ENCODE assay signal across 12 mouse cellular contexts in the genomic region with DNA sequence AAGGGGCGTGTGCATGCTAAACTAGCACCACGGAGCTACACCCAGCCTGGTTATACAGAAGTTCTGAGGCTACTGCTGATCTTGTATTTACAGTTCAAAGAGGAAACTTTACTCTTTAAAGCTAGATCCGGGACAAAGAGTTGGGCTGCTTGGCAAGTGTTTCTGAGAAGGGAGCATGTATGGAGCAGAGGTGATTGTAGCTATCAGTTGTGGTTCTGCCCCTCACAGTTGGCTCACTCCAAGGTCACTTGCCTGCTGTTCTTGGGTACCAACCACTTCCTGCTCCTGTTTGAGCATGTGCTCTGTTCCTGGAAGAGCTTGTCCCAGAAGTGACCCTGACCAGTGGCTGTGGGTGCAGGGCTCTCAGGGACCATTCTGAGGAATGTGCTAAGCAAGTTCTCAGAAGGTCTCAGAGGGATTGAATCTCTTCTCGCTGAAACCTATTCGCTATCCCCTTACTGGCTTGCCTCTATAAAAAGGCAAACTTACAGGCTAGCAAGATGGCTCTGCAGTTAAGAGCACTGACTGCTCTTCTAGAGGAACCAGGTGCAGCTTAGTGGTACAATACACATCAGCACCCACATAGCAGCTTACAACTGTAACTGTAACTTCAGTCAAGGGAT.
DNase-seq lines count a peak whose midpoint lies in the region; ATAC-seq and TF ChIP-seq lines count a peak whose summit lies in the region.
"Had no signal": no experiment of that assay in that cellular context is flagged by ENCODE, and none has a peak within 500 bp of the region (broad histone marks: within the 10 kb centered on the region; RNA-seq: fewer than 3 reads in every experiment).

No protein-coding gene starts in this region.

- no peak overlapping the region for H3K27ac ChIP-seq in neural tube, embryonic 15.5 days (replicated peaks)
- H3K27ac ChIP-seq: embryonic facial prominence, embryonic 13.5 days; kidney, embryonic 15.5 days; limb, embryonic 10.5 days had no signal

- no peaks in the 10 kb centered on the region for H3K27me3 ChIP-seq in myocyte (ENCODE audit: control insufficient read depth, insufficient read depth, insufficient read length)
- no peaks in the 10 kb centered on the region for H3K27me3 ChIP-seq in neural tube, embryonic 15.5 days (replicated peaks)

- DNase-seq in adrenal gland, adult (ENCODE audit: inconsistent age in 2 of 2, low spot score in 1 of 2) = peak; percentile 33 to 66
- DNase-seq in adrenal gland, adult 18-20 months (ENCODE audit: low spot score in 2 of 2) = no peak
- DNase-seq in testis, postnatal 14 days (ENCODE audit: low spot score) = peak; percentile 39
- no peak for DNase-seq in testis, postnatal 10 days (ENCODE audit: low spot score)
- DNase-seq in layer of hippocampus, adult 9-10 months (ENCODE audit: low spot score) = no peak
- DNase-seq in left cerebral cortex, adult 11 months (ENCODE audit: low spot score) = no peak
- DNase-seq: cerebellum, adult 18-20 months had no signal

- ATAC-seq in neural tube, embryonic 15.5 days (ENCODE audit: low FRiP score) = no peak

- no peaks in the 10 kb centered on the region for H3K4me1 ChIP-seq in neural tube, embryonic 15.5 days

- no peaks in the 10 kb centered on the region for H3K9me3 ChIP-seq in neural tube, embryonic 15.5 days (replicated peaks)
- H3K9me3 ChIP-seq: embryonic facial prominence, embryonic 13.5 days; kidney, embryonic 15.5 days; limb, embryonic 10.5 days had no signal

- H3K4me3 ChIP-seq in myocyte = no peak overlapping the region
- H3K4me3 ChIP-seq in neural tube, embryonic 15.5 days (replicated peaks) = no peak overlapping the region
- H3K4me3 ChIP-seq: embryonic facial prominence, embryonic 13.5 days; kidney, embryonic 15.5 days; limb, embryonic 10.5 days had no signal

- no peak overlapping the region for H3K9ac ChIP-seq in neural tube, embryonic 15.5 days (replicated peaks)
- H3K9ac ChIP-seq: embryonic facial prominence, embryonic 13.5 days; kidney, embryonic 15.5 days had no signal

- H3K4me2 ChIP-seq in myocyte (ENCODE audit: low read depth) = peak overlapping the region; percentile 3
- H3K4me2 ChIP-seq in neural tube, embryonic 15.5 days = no peak overlapping the region
- H3K4me2 ChIP-seq: embryonic facial prominence, embryonic 13.5 days; kidney, embryonic 15.5 days had no signal

- H3ac ChIP-seq in myocyte (ENCODE audit: control insufficient read depth, insufficient read length) = no peak overlapping the region

- no peak for TF ChIP-seq POLR2A in myocyte (IDR thresholded peaks at IDR 0.05; ENCODE audit: insufficient read length, low read depth)

- 76% methylated on average over 5 of the region's 5 CpGs for WGBS in neural tube, embryonic 15.5 days

- H3K79me2 ChIP-seq in myocyte (ENCODE audit: control insufficient read depth, insufficient read depth) = no peaks in the 10 kb centered on the region

- no peaks in the 10 kb centered on the region for H3K36me3 ChIP-seq in myocyte (ENCODE audit: control insufficient read depth, insufficient read depth)
- no peaks in the 10 kb centered on the region for H3K36me3 ChIP-seq in neural tube, embryonic 15.5 days
- H3K36me3 ChIP-seq: embryonic facial prominence, embryonic 13.5 days; kidney, embryonic 15.5 days; limb, embryonic 10.5 days had no signal

TF ChIP-seq in myocyte, 11 proteins besides CTCF, POLR2A, EP300 and RAD21:
- TF ChIP-seq MYOG (IDR thresholded peaks at IDR 0.05; ENCODE audit: control insufficient read depth in 1 of 3, insufficient read depth in 1 of 3, insufficient read length in 2 of 3, low read depth in 2 of 3) (peak in 1 of 3 experiments; percentile 84), USF1 (IDR thresholded peaks at IDR 0.05; ENCODE audit: low read depth) (no peak), POLR2AphosphoS2 (IDR thresholded peaks at IDR 0.05; ENCODE audit: insufficient read length, low read depth) (no peak), E2F4 (IDR thresholded peaks at IDR 0.05; ENCODE audit: insufficient read depth) (no peak), REST (IDR thresholded peaks at IDR 0.05; ENCODE audit: insufficient read depth, insufficient read length) (no peak), TCF3 (IDR thresholded peaks at IDR 0.05; ENCODE audit: insufficient read length, low read depth) (no peak), MAX (IDR thresholded peaks at IDR 0.05; ENCODE audit: low read depth) (no peak), TCF12 (IDR thresholded peaks at IDR 0.05; ENCODE audit: insufficient read depth, poor library complexity, severe bottlenecking) (no peak), MYOD1 (IDR thresholded peaks at IDR 0.05; ENCODE audit: control insufficient read depth in 1 of 3, insufficient read length in 2 of 3, low read depth in 2 of 3) (peak in 2 of 3 experiments; percentile 18 to 53), CEBPB (IDR thresholded peaks at IDR 0.05; ENCODE audit: insufficient read depth, poor library complexity, severe bottlenecking) (no peak)
TF ChIP-seq in myocyte: peak in this region for 2.

Comparison
In these comparisons a context has a peak if more than half of its experiments do, and no peak if none do; other contexts are left out.
1. DNase-seq: peak in adrenal gland, adult (2 of 2) and testis, postnatal 14 days (single experiment); none in adrenal gland, adult 18-20 months (0 of 2), testis, postnatal 10 days (single experiment), layer of hippocampus, adult 9-10 months (single experiment) and left cerebral cortex, adult 11 months (single experiment).